Mouse (Mus musculus): ENCODE results near the gene Chrna1.

GRCm38 (mm10) chr2:73539141-73539540 is 41.0 kb downstream of the Chrna1 start:
- no peak for TF ChIP-seq CTCF (IDR thresholded peaks at IDR 0.05; ENCODE audit: low read depth)
- no peak for TF ChIP-seq EP300 (IDR thresholded peaks at IDR 0.05; ENCODE audit: low read depth)
